Mouse (Mus musculus) kidney, embryonic 14.5 days (tissue): Measurements from ENCODE around the gene Adra2b. TPM values are rescaled to one million over a fixed set of nuclear protein-coding genes. Genes with fewer than 3 reads are reported as not detected.

Experiments used
- polyA plus RNA-seq: library from polyadenylated mRNA; unstranded; fragments of >200 nt; fragmentation: Nextera tagmentation; extraction: Ambion mirVana; gene quantifications from 2 replicates; pipeline ENCODE4 v1.2.1, GENCODE M21; 2014

The Adra2b gene
- polyA plus RNA-seq, 1 experiment from 2014 or later: 1.8 TPM

Other genes starting within 250 kb of the Adra2b start
- 67.3 and 103 TPM in 2 replicates for gene Ncaph, start 229.3 kb upstream of the Adra2b start, polyA plus RNA-seq
- 22.7 and 22.8 TPM in 2 replicates for gene Itpripl1, start 219.8 kb upstream of the Adra2b start, polyA plus RNA-seq
- 2.7 and 3.6 TPM in 2 replicates for gene 1810024B03Rik, start 154.9 kb upstream of the Adra2b start, polyA plus RNA-seq
- gene Snrnp200, start 154.8 kb upstream of the Adra2b start, polyA plus RNA-seq: 62.7 and 85.9 TPM in 2 replicates
- 60.1 and 62.5 TPM in 2 replicates for gene Ciao1, start 115.4 kb upstream of the Adra2b start, polyA plus RNA-seq
- 13.5 and 19.8 TPM in 2 replicates for gene Tmem127, start 115.3 kb upstream of the Adra2b start, polyA plus RNA-seq
- gene Stard7, start 93.0 kb upstream of the Adra2b start, polyA plus RNA-seq: 53.0 and 102 TPM in 2 replicates
- gene Dusp2, start 27.0 kb upstream of the Adra2b start, polyA plus RNA-seq: 13.0 and 14.2 TPM in 2 replicates
- gene Astl, start 24.6 kb upstream of the Adra2b start, polyA plus RNA-seq: not detected in 2 replicates
- 0.15 TPM in 1 of 2 replicates, not detected in the other for gene Gpat2, start 62.0 kb downstream of the Adra2b start, polyA plus RNA-seq
- gene Fahd2a, start 81.4 kb downstream of the Adra2b start, polyA plus RNA-seq: 29.5 and 29.7 TPM in 2 replicates
- gene Kcnip3, start 158.9 kb downstream of the Adra2b start, polyA plus RNA-seq: 4.0 and 4.9 TPM in 2 replicates
- 1.4 and 1.9 TPM in 2 replicates for gene Prom2, start 178.3 kb downstream of the Adra2b start, polyA plus RNA-seq
- gene Zfp661, start 223.9 kb downstream of the Adra2b start, polyA plus RNA-seq: 2.8 and 5.7 TPM in 2 replicates
- gene Mrps5, start 224.0 kb downstream of the Adra2b start, polyA plus RNA-seq: 142 and 146 TPM in 2 replicates